Mouse (Mus musculus) inflammation-experienced regulatory T-cells, adult 6 months (primary cell): ENCODE measurements around the gene Olfr378. TPM values are rescaled to one million over a fixed set of nuclear protein-coding genes. Genes with fewer than 3 reads are reported as not detected.

ENCODE experiments used
- ATAC-seq: one replicate; pipeline ENCODE4 v1.8.0; 2017
- polyA plus RNA-seq, 3 experiments: library from polyadenylated mRNA; unstranded; fragments of 100-300 nt; shearing (Covaris generic); gene quantifications; one replicate each; pipeline ENCODE4 v1.2.1; 2017

Gene Olfr378
- polyA plus RNA-seq = not detected

DNA sequence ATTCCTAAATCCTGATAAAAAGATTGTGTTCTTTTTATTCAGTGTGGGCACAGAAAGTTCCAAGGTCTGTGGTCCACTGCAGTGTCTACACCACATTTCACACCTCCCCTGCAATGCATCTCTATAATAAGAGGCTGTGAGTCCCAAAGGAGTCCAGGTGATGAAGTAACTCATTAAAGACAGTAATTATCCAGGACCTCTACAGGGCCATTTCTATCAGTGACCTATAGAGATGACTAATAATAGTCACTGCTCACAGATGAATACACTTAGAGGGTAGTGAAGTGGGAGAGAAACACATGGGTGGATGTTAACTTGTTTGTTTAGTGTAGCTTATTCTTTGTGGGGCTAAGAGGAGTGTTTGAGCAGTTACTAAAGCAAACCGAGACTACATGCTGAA, at the start of gene Olfr378:
TSS of gene Olfr378 (minus strand) at position 101 of the 400 bp plus-strand sequence.
- no peak for ATAC-seq

DNA sequence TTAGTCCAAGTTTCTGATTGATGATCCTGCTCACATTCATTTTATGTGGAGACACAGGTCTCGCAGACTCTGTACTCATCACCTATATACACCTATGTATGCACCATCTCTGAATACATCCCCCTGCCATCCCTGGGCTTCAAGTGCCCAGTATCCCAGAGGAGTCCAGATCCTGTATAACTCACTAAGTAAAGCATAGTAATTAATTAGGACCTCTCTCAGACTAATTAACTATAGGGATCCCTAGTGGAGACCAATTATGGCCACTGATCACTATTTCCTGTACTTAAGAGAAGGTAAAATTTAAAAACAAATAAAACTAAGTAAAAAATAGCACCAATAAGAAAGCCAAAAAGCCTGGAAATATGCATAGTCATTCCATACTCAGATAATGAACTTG, 29.1 kb upstream of the Olfr378 start, which contains the start of gene Olfr380:
TSS of gene Olfr380 (minus strand) at position 101 of the 400 bp plus-strand sequence.
- no peak for ATAC-seq

- ATAC-seq = no peak
Observed at GRCm38 (mm10) chr11:73399514-73399913, 28.8 kb downstream of the Olfr378 start, which contains the start of gene Olfr1. Gene Olfr1 (minus strand): TSS chr11:73399614.

- no peak for ATAC-seq
Observed at GRCm38 (mm10) chr11:73395374-73395773, 32.9 kb downstream of the Olfr378 start.

Other genes with a start within 250 kb of the Olfr378 start
- 10 to 100 TPM in 2 of 3 experiments, 1 to 10 TPM in 1; 7.4 to 11.4 (median 11.3) TPM for gene Ctns, start 229.4 kb downstream of the Olfr378 start, polyA plus RNA-seq
- gene Shpk, start 229.0 kb downstream of the Olfr378 start, polyA plus RNA-seq = 1 to 10 TPM; 1.7 to 3.3 (median 2.7) TPM
- gene Trpv1, start 194.2 kb downstream of the Olfr378 start, polyA plus RNA-seq = not detected
- not detected for gene Trpv3, start 161.1 kb downstream of the Olfr378 start, polyA plus RNA-seq
- gene Aspa, start 98.9 kb downstream of the Olfr378 start, polyA plus RNA-seq = not detected
- gene Gm49340, start 98.7 kb downstream of the Olfr378 start, polyA plus RNA-seq = not detected
- not detected for gene Spata22, start 98.7 kb downstream of the Olfr378 start, polyA plus RNA-seq
- not detected for gene Olfr20, start 77.7 kb downstream of the Olfr378 start, polyA plus RNA-seq
- not detected for gene Olfr376, start 57.2 kb downstream of the Olfr378 start, polyA plus RNA-seq
- not detected for gene Olfr1, start 28.9 kb downstream of the Olfr378 start, polyA plus RNA-seq
- not detected for gene Olfr380, start 29.0 kb upstream of the Olfr378 start, polyA plus RNA-seq
- gene Olfr381, start 63.1 kb upstream of the Olfr378 start, polyA plus RNA-seq = not detected
- not detected for gene Olfr382, start 88.7 kb upstream of the Olfr378 start, polyA plus RNA-seq
- gene Olfr385, start 164.5 kb upstream of the Olfr378 start, polyA plus RNA-seq = not detected
- not detected for gene Olfr384, start 170.1 kb upstream of the Olfr378 start, polyA plus RNA-seq